Mouse (Mus musculus): Measurements from ENCODE around the gene Steap2. TPM values are rescaled to one million over a fixed set of nuclear protein-coding genes. Genes with fewer than 3 reads are reported as not detected.

Steap2 gene
- polyA plus RNA-seq, 1 experiment from 2014 or later: 7.8 TPM

GRCm38 (mm10) chr5:5705019-5705418 lies 10.6 kb upstream of the Steap2 start:
- Histone ChIP-seq H3K36me3 (ENCODE audit: control insufficient read depth, insufficient read depth, low read length) (no peaks in the 10 kb centered on the region), H3K27ac (ENCODE audit: low read depth, low read length) (no peak overlapping the region), H3K4me1 (replicated peaks; ENCODE audit: control insufficient read depth, insufficient read depth, low read length) (no peaks in the 10 kb centered on the region), H3K4me2 (ENCODE audit: low read depth, low read length, severe bottlenecking) (no peak overlapping the region), H3K27me3 (ENCODE audit: control insufficient read depth, insufficient read depth, low read length) (no peaks in the 10 kb centered on the region), H3K9ac (ENCODE audit: low read length) (no peak overlapping the region), H3K9me3 (ENCODE audit: control insufficient read depth, low read length) (no peaks in the 10 kb centered on the region), H3K4me3 (ENCODE audit: low read depth, low read length) (no peak overlapping the region)
- WGBS: 62% methylated on average over 2 of the region's 2 CpGs
- DNase-seq (ENCODE audit: low spot score): no peak
- ATAC-seq (replicated peaks; ENCODE audit: low FRiP score): no peak

- Histone ChIP-seq H3K27me3 (ENCODE audit: control insufficient read depth, insufficient read depth, low read length) (no peaks in the 10 kb centered on the region), H3K36me3 (ENCODE audit: control insufficient read depth, insufficient read depth, low read length) (no peaks in the 10 kb centered on the region), H3K9ac (ENCODE audit: low read length) (no peak overlapping the region), H3K9me3 (ENCODE audit: control insufficient read depth, low read length) (no peaks in the 10 kb centered on the region), H3K4me2 (ENCODE audit: low read depth, low read length, severe bottlenecking) (no peak overlapping the region), H3K4me3 (ENCODE audit: low read depth, low read length) (no peak overlapping the region), H3K4me1 (replicated peaks; ENCODE audit: control insufficient read depth, insufficient read depth, low read length) (no peaks in the 10 kb centered on the region), H3K27ac (ENCODE audit: low read depth, low read length) (no peak overlapping the region)
- 75% methylated on average over 2 of the region's 2 CpGs for WGBS
- DNase-seq (ENCODE audit: low spot score) (no peak), ATAC-seq (replicated peaks; ENCODE audit: low FRiP score) (no peak)
These were observed 6.0 kb upstream of the Steap2 start for GRCm38 (mm10) chr5:5700386-5700785.

GRCm38 (mm10) chr5:5698830-5699229 lies 4.5 kb upstream of the Steap2 start:
- Histone ChIP-seq H3K4me2 (ENCODE audit: low read depth, low read length, severe bottlenecking) (no peak overlapping the region), H3K4me3 (ENCODE audit: low read depth, low read length) (no peak overlapping the region), H3K27me3 (ENCODE audit: control insufficient read depth, insufficient read depth, low read length) (no peaks in the 10 kb centered on the region), H3K27ac (ENCODE audit: low read depth, low read length) (no peak overlapping the region), H3K4me1 (replicated peaks; ENCODE audit: control insufficient read depth, insufficient read depth, low read length) (no peaks in the 10 kb centered on the region), H3K36me3 (ENCODE audit: control insufficient read depth, insufficient read depth, low read length) (no peaks in the 10 kb centered on the region), H3K9ac (ENCODE audit: low read length) (no peak overlapping the region), H3K9me3 (ENCODE audit: control insufficient read depth, low read length) (no peaks in the 10 kb centered on the region)
- WGBS: 70% methylated on average over 3 of the region's 3 CpGs
- no peak for DNase-seq (ENCODE audit: low spot score)
- ATAC-seq (replicated peaks; ENCODE audit: low FRiP score): no peak

GRCm38 (mm10) chr5:5695401-5695942 lies 1.1 kb upstream of the Steap2 start:
- H3K4me1 ChIP-seq (replicated peaks; ENCODE audit: control insufficient read depth, insufficient read depth, low read length): no peaks in the 10 kb centered on the region
- no peak overlapping the region for H3K4me3 ChIP-seq (ENCODE audit: low read depth, low read length)
- ATAC-seq (replicated peaks; ENCODE audit: low FRiP score): no peak
- no peak overlapping the region for H3K27ac ChIP-seq (ENCODE audit: low read depth, low read length)
- no peaks in the 10 kb centered on the region for H3K36me3 ChIP-seq (ENCODE audit: control insufficient read depth, insufficient read depth, low read length)
- WGBS: 92% methylated on average over 5 of the region's 5 CpGs
- no peaks in the 10 kb centered on the region; the same call in 1 of the 2 replicates for H3K27me3 ChIP-seq (ENCODE audit: control insufficient read depth, insufficient read depth, low read length)
- H3K4me2 ChIP-seq (ENCODE audit: low read depth, low read length, severe bottlenecking): no peak overlapping the region
- no peak for DNase-seq (ENCODE audit: low spot score)
- no peak overlapping the region for H3K9ac ChIP-seq (ENCODE audit: low read length)
- H3K9me3 ChIP-seq (ENCODE audit: control insufficient read depth, low read length): no peaks in the 10 kb centered on the region

DNA sequence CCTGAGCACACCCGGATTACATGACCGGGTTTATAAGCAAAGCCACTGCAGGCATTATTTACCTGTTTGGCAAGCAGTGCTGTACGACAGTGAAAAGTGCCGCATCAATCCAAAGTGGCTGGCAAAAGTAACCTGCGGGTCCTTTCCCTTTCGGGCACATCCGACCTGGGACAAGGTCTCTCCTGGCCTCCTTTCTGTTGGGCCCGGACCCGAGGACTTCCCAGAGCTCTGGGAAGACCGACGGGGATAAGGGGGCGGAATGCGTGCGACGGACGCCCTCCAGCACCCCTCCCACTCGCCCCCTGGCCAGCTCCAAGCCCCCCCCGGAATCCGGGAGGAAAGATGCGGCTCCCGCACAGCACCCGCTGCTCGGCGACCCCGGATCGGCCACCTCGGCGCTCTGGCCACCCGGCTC lies 830 bp downstream of the Steap2 start:
- Histone ChIP-seq H3K27ac (ENCODE audit: low read depth, low read length) (peak overlapping the region; percentile 18; the same call in 1 of the 2 replicates), H3K9ac (ENCODE audit: low read length) (peak overlapping the region; percentile 84), H3K4me1 (replicated peaks; ENCODE audit: control insufficient read depth, insufficient read depth, low read length) (no peaks in the 10 kb centered on the region), H3K27me3 (ENCODE audit: control insufficient read depth, insufficient read depth, low read length) (no peaks in the 10 kb centered on the region; the same call in 1 of the 2 replicates), H3K9me3 (ENCODE audit: control insufficient read depth, low read length) (no peaks in the 10 kb centered on the region), H3K4me3 (ENCODE audit: low read depth, low read length) (peak overlapping the region; percentile 72), H3K4me2 (ENCODE audit: low read depth, low read length, severe bottlenecking) (peak overlapping the region; percentile 85), H3K36me3 (ENCODE audit: control insufficient read depth, insufficient read depth, low read length) (no peaks in the 10 kb centered on the region)
- DNase-seq (ENCODE audit: low spot score) (peak; percentile 68), ATAC-seq (replicated peaks; ENCODE audit: low FRiP score) (peak; percentile 69; the same call in 1 of the 2 replicates)
- whole genome bisulfite sequencing: under 1% methylated on average over 27 of the region's 29 CpGs

DNA sequence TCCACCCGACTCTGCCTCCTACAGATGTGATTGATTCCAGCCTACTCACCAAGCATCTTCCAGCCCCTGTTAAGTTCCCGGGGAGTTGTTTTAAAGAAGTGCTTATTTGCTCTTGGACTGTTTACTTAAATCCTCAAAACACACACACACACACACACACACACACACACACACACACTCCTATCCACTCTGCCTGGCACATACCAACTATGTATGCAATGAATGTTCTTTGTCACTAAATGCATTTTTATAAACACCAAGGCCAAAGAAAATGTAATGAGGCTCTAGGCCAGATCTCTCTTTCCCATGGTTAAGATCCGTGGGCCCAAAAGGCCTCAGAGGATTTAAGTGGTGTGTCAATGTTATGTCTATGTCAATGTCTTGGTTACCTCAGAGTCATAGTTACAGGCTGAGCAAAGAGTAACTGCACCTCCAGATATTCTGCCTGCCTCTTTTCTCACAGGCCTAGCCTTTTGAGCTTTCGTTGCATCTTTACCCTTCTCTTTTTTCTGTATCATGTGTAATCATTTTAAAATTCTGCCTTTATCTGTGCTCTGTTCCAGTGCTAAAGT lies 2.1 kb downstream of the Steap2 start:
- no peaks in the 10 kb centered on the region; the same call in 1 of the 2 replicates for H3K27me3 ChIP-seq (ENCODE audit: control insufficient read depth, insufficient read depth, low read length)
- WGBS: 65% methylated on average over 4 of the region's 4 CpGs
- H3K9me3 ChIP-seq (ENCODE audit: control insufficient read depth, low read length): no peaks in the 10 kb centered on the region
- H3K4me1 ChIP-seq (replicated peaks; ENCODE audit: control insufficient read depth, insufficient read depth, low read length): no peaks in the 10 kb centered on the region
- no peak for DNase-seq (ENCODE audit: low spot score)
- no peak overlapping the region for H3K4me3 ChIP-seq (ENCODE audit: low read depth, low read length)
- no peak for ATAC-seq (replicated peaks; ENCODE audit: low FRiP score)
- no peaks in the 10 kb centered on the region for H3K36me3 ChIP-seq (ENCODE audit: control insufficient read depth, insufficient read depth, low read length)
- H3K27ac ChIP-seq (ENCODE audit: low read depth, low read length): no peak overlapping the region
- H3K4me2 ChIP-seq (ENCODE audit: low read depth, low read length, severe bottlenecking): no peak overlapping the region
- H3K9ac ChIP-seq (ENCODE audit: low read length): no peak overlapping the region

GRCm38 (mm10) chr5:5688945-5689540 lies 5.3 kb downstream of the Steap2 start:
- no peak overlapping the region for H3K4me2 ChIP-seq (ENCODE audit: low read depth, low read length, severe bottlenecking)
- no peaks in the 10 kb centered on the region; the same call in 1 of the 2 replicates for H3K27me3 ChIP-seq (ENCODE audit: control insufficient read depth, insufficient read depth, low read length)
- no peak for ATAC-seq (replicated peaks; ENCODE audit: low FRiP score)
- no peaks in the 10 kb centered on the region for H3K36me3 ChIP-seq (ENCODE audit: control insufficient read depth, insufficient read depth, low read length)
- 80% methylated on average over 8 of the region's 8 CpGs for WGBS
- no peak overlapping the region for H3K27ac ChIP-seq (ENCODE audit: low read depth, low read length)
- no peak overlapping the region for H3K9ac ChIP-seq (ENCODE audit: low read length)
- no peak overlapping the region for H3K4me3 ChIP-seq (ENCODE audit: low read depth, low read length)
- no peak for DNase-seq (ENCODE audit: low spot score)
- H3K9me3 ChIP-seq (ENCODE audit: control insufficient read depth, low read length): no peaks in the 10 kb centered on the region
- no peaks in the 10 kb centered on the region for H3K4me1 ChIP-seq (replicated peaks; ENCODE audit: control insufficient read depth, insufficient read depth, low read length)

GRCm38 (mm10) chr5:5688228-5688627 lies 6.2 kb downstream of the Steap2 start:
- Histone ChIP-seq H3K27me3 (ENCODE audit: control insufficient read depth, insufficient read depth, low read length) (no peaks in the 10 kb centered on the region; the same call in 1 of the 2 replicates), H3K36me3 (ENCODE audit: control insufficient read depth, insufficient read depth, low read length) (no peaks in the 10 kb centered on the region), H3K4me1 (replicated peaks; ENCODE audit: control insufficient read depth, insufficient read depth, low read length) (no peaks in the 10 kb centered on the region), H3K9ac (ENCODE audit: low read length) (no peak overlapping the region), H3K4me3 (ENCODE audit: low read depth, low read length) (no peak overlapping the region), H3K27ac (ENCODE audit: low read depth, low read length) (no peak overlapping the region), H3K9me3 (ENCODE audit: control insufficient read depth, low read length) (no peaks in the 10 kb centered on the region), H3K4me2 (ENCODE audit: low read depth, low read length, severe bottlenecking) (no peak overlapping the region)
- DNase-seq (ENCODE audit: low spot score) (no peak), ATAC-seq (replicated peaks; ENCODE audit: low FRiP score) (no peak)
- WGBS: 90% methylated on average over 6 of the region's 6 CpGs
